Mouse (Mus musculus): ENCODE measurements around the gene Dcaf11.
A peak's percentile ranks its signal among the peaks of the same experiment; 100 is the strongest.

Dcaf11 gene

GRCm38 (mm10) chr14:55617822-55618221, 58.0 kb downstream of the Dcaf11 start, which contains the start of gene Rec8:
Rec8 (plus strand) TSS chr14:55618037.
- DNase-seq (ENCODE audit: low read depth): peak; percentile 60

DNA sequence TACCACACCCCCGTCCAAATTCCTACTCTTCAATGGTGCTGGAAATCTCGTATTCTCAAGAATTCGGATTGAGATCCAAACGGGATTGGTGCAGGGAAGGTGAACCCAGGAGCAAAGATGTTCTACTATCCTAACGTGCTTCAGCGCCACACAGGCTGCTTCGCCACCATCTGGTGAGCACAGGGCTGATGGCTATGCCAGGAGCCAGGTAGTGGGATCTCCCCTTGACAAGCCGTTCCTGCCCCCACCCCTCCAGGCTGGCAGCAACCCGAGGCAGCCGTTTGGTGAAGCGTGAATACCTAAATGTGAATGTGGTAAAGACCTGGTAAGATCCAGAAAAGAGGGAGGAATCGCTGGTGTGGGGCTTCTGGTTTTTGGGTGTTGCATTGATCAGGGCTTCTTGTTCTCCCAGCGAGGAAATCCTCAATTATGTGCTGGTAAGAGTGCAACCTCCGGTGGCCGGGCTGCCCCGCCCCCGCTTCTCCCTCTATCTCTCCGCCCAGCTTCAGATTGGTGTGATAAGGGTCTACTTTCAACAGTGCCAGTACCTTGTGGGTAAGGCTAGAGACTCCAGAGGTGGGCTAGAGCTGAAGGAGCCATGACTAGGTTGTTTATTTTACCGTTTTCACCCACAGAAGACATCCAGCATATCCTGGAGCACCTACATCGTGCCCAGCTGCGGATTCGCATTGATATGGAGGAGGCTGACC, 58.8 kb downstream of the Dcaf11 start:
- DNase-seq (ENCODE audit: low read depth): no peak
